Mouse (Mus musculus): ENCODE data around the gene Ftl1. TPM values are rescaled to one million over a fixed set of nuclear protein-coding genes. Genes with fewer than 3 reads are reported as not detected.

The Ftl1 gene
- polyA plus RNA-seq, 1 experiment from 2014 or later: 5,518 TPM

GRCm38 (mm10) chr7:45436444-45436843 is 23.2 kb downstream of the Ftl1 start:
- no peak for ATAC-seq
- no peak overlapping the region for H3K27ac ChIP-seq (ENCODE audit: low read depth)
- H3K4me1 ChIP-seq (ENCODE audit: insufficient read depth): peaks cover 45% of the 10 kb centered on the region
- H3K9ac ChIP-seq (replicated peaks): no peak overlapping the region
- no peaks in the 10 kb centered on the region for H3K9me3 ChIP-seq (ENCODE audit: low read length)
- 79% methylated on average over 5 of the region's 5 CpGs for WGBS (ENCODE audit: insufficient replicate concordance)
- no peaks in the 10 kb centered on the region for H3K27me3 ChIP-seq (ENCODE audit: insufficient read depth, low read length)
- no peak overlapping the region for H3K4me2 ChIP-seq (ENCODE audit: low read depth, low read length)
- H3K4me3 ChIP-seq (ENCODE audit: low read depth, low read length): no peak overlapping the region
- TF ChIP-seq EP300 (IDR thresholded peaks at IDR 0.05; ENCODE audit: low read depth) (no peak), CTCF (IDR thresholded peaks at IDR 0.05; ENCODE audit: low read depth) (no peak)
- no peak for DNase-seq
- H3K36me3 ChIP-seq (replicated peaks; ENCODE audit: insufficient read depth, low read length): peaks cover 20% of the 10 kb centered on the region

- Histone ChIP-seq H3K9ac (replicated peaks) (peak overlapping the region; percentile 75), H3K4me3 (ENCODE audit: low read depth, low read length) (peak overlapping the region; percentile 60), H3K4me2 (ENCODE audit: low read depth, low read length) (peak overlapping the region; percentile 90), H3K36me3 (replicated peaks; ENCODE audit: insufficient read depth, low read length) (peaks cover 15% of the 10 kb centered on the region; the same call in 1 of the 2 replicates), H3K9me3 (ENCODE audit: low read length) (no peaks in the 10 kb centered on the region), H3K27ac (ENCODE audit: low read depth) (peak overlapping the region; percentile 76), H3K4me1 (ENCODE audit: insufficient read depth) (peaks cover 45% of the 10 kb centered on the region), H3K27me3 (ENCODE audit: insufficient read depth, low read length) (no peaks in the 10 kb centered on the region)
- ATAC-seq: peak; percentile 0; the same call in 1 of the 2 replicates
- no peak for DNase-seq
- 3% methylated on average over 16 of the region's 16 CpGs for WGBS (ENCODE audit: insufficient replicate concordance)
- TF ChIP-seq CTCF (IDR thresholded peaks at IDR 0.05; ENCODE audit: low read depth): no peak
- TF ChIP-seq EP300 (IDR thresholded peaks at IDR 0.05; ENCODE audit: low read depth): no peak
Measured at GRCm38 (mm10) chr7:45435038-45435437, 24.6 kb downstream of the Ftl1 start.

GRCm38 (mm10) chr7:45434203-45435015 is 25.3 kb downstream of the Ftl1 start, which contains the start of gene Gys1:
Gene Gys1, plus strand, starts transcription at chr7:45434844.
- Histone ChIP-seq H3K27me3 (ENCODE audit: insufficient read depth, low read length) (no peaks in the 10 kb centered on the region), H3K4me1 (ENCODE audit: insufficient read depth) (peaks cover 45% of the 10 kb centered on the region), H3K4me3 (ENCODE audit: low read depth, low read length) (peak within 1 kb of the TSS; percentile 76), H3K27ac (ENCODE audit: low read depth) (peak within 1 kb of the TSS; percentile 81), H3K36me3 (replicated peaks; ENCODE audit: insufficient read depth, low read length) (peaks cover 18% of the 10 kb centered on the region), H3K4me2 (ENCODE audit: low read depth, low read length) (peak within 1 kb of the TSS; percentile 92), H3K9me3 (ENCODE audit: low read length) (no peaks in the 10 kb centered on the region), H3K9ac (replicated peaks) (peak within 1 kb of the TSS; percentile 75)
- DNase-seq: peak; percentile 100
- ATAC-seq: peak; percentile 96
- WGBS (ENCODE audit: insufficient replicate concordance): under 1% methylated on average over 44 of the region's 45 CpGs
- peak; percentile 99 for TF ChIP-seq CTCF (IDR thresholded peaks at IDR 0.05; ENCODE audit: low read depth)
- peak; percentile 76 for TF ChIP-seq EP300 (IDR thresholded peaks at IDR 0.05; ENCODE audit: low read depth)

GRCm38 (mm10) chr7:45433835-45434202 is 25.9 kb downstream of the Ftl1 start:
- no peaks in the 10 kb centered on the region for H3K9me3 ChIP-seq (ENCODE audit: low read length)
- no peak for DNase-seq
- H3K4me2 ChIP-seq (ENCODE audit: low read depth, low read length): peak overlapping the region; percentile 92
- no peaks in the 10 kb centered on the region for H3K27me3 ChIP-seq (ENCODE audit: insufficient read depth, low read length)
- H3K9ac ChIP-seq (replicated peaks): peak overlapping the region; percentile 73
- TF ChIP-seq CTCF (IDR thresholded peaks at IDR 0.05; ENCODE audit: low read depth) (no peak), EP300 (IDR thresholded peaks at IDR 0.05; ENCODE audit: low read depth) (no peak)
- H3K4me3 ChIP-seq (ENCODE audit: low read depth, low read length): peak overlapping the region; percentile 76
- H3K27ac ChIP-seq (ENCODE audit: low read depth): peak overlapping the region; percentile 81
- H3K4me1 ChIP-seq (ENCODE audit: insufficient read depth): peaks cover 45% of the 10 kb centered on the region
- peaks cover 24% of the 10 kb centered on the region for H3K36me3 ChIP-seq (replicated peaks; ENCODE audit: insufficient read depth, low read length)
- WGBS (ENCODE audit: insufficient replicate concordance): 2% methylated on average over 7 of the region's 7 CpGs
- ATAC-seq: no peak

GRCm38 (mm10) chr7:45426556-45426955 is 33.1 kb downstream of the Ftl1 start:
- no peaks in the 10 kb centered on the region for H3K27me3 ChIP-seq (ENCODE audit: insufficient read depth, low read length)
- DNase-seq (no peak), ATAC-seq (no peak)
- no peaks in the 10 kb centered on the region for H3K4me1 ChIP-seq (ENCODE audit: insufficient read depth)
- H3K27ac ChIP-seq (ENCODE audit: low read depth): no peak overlapping the region
- H3K36me3 ChIP-seq (replicated peaks; ENCODE audit: insufficient read depth, low read length): peaks cover 75% of the 10 kb centered on the region
- WGBS (ENCODE audit: insufficient replicate concordance): 92% methylated on average over 8 of the region's 8 CpGs
- no peaks in the 10 kb centered on the region for H3K9me3 ChIP-seq (ENCODE audit: low read length)
- no peak overlapping the region for H3K9ac ChIP-seq (replicated peaks)
- no peak overlapping the region for H3K4me2 ChIP-seq (ENCODE audit: low read depth, low read length)
- TF ChIP-seq CTCF (IDR thresholded peaks at IDR 0.05; ENCODE audit: low read depth) (no peak), EP300 (IDR thresholded peaks at IDR 0.05; ENCODE audit: low read depth) (no peak)
- no peak overlapping the region for H3K4me3 ChIP-seq (ENCODE audit: low read depth, low read length)

- Histone ChIP-seq H3K27me3 (ENCODE audit: insufficient read depth, low read length) (peaks cover 37% of the 10 kb centered on the region), H3K36me3 (replicated peaks; ENCODE audit: insufficient read depth, low read length) (peaks cover 44% of the 10 kb centered on the region), H3K4me1 (ENCODE audit: insufficient read depth) (no peaks in the 10 kb centered on the region), H3K4me2 (ENCODE audit: low read depth, low read length) (no peak overlapping the region), H3K4me3 (ENCODE audit: low read depth, low read length) (no peak overlapping the region), H3K9ac (replicated peaks) (no peak overlapping the region), H3K27ac (ENCODE audit: low read depth) (no peak overlapping the region), H3K9me3 (ENCODE audit: low read length) (no peaks in the 10 kb centered on the region)
- 88% methylated on average over 12 of the region's 14 CpGs for WGBS (ENCODE audit: insufficient replicate concordance)
- DNase-seq (no peak), ATAC-seq (no peak)
- no peak for TF ChIP-seq EP300 (IDR thresholded peaks at IDR 0.05; ENCODE audit: low read depth)
- no peak for TF ChIP-seq CTCF (IDR thresholded peaks at IDR 0.05; ENCODE audit: low read depth)
Measured at GRCm38 (mm10) chr7:45421194-45421593, 38.5 kb downstream of the Ftl1 start.

All from liver, postnatal 0 days (tissue).